Mouse (Mus musculus): Measurements from ENCODE around the gene Mgst2.

- TF ChIP-seq CTCF (IDR thresholded peaks at IDR 0.05; ENCODE audit: low read depth) (no peak), EP300 (IDR thresholded peaks at IDR 0.05; ENCODE audit: low read depth) (no peak)
Measured at GRCm38 (mm10) chr3:51730662-51731061, 70.5 kb downstream of the Mgst2 start.

Data from heart, postnatal 0 days (tissue).